Mouse (Mus musculus) G1E (cell line): ENCODE data around the gene Bad. TPM values are rescaled to one million over a fixed set of nuclear protein-coding genes. Genes with fewer than 3 reads are reported as not detected.
A peak's percentile ranks its signal among the peaks of the same experiment; 100 is the strongest.

ENCODE experiments used
- ATAC-seq: 2 replicates; pipeline ENCODE4 v1.8.0; 2016; ENCODE audit warnings: mild to moderate bottlenecking; ENCODE audit not compliant: insufficient number of reproducible peaks, poor library complexity, low FRiP score, severe bottlenecking; ENCODE audit errors: extremely low read depth
- DNase-seq: peaks from one replicate; pipeline ENCODE4 v3.0.0; 2012; ENCODE audit warnings: low spot score
- H3K27me3 ChIP-seq: 2 replicates; pipeline ENCODE4 v1.6.1; 2012; ENCODE audit warnings: mild to moderate bottlenecking, low read length, inconsistent platforms; ENCODE audit not compliant: insufficient read depth
- H3K36me3 ChIP-seq: replicated peaks from 2 replicates; pipeline ENCODE3; 2012; ENCODE audit warnings: mild to moderate bottlenecking, inconsistent platforms
- H3K4me1 ChIP-seq: 2 replicates; pipeline ENCODE4 v1.6.1; 2012; ENCODE audit warnings: low read depth, low read length, inconsistent platforms, mixed read lengths; ENCODE audit not compliant: insufficient read depth
- H3K4me3 ChIP-seq: 2 replicates; pipeline ENCODE4 v1.5.1; 2012; ENCODE audit warnings: low read depth, mild to moderate bottlenecking, inconsistent platforms, low read length, moderate library complexity, mixed read lengths
- H3K9me3 ChIP-seq: replicated peaks from 2 replicates; pipeline ENCODE4 v1.6.1; 2012; ENCODE audit warnings: inconsistent platforms
- CTCF ChIP-seq: IDR thresholded peaks from 2 replicates; pipeline ENCODE4 v1.5.1; 2012; ENCODE audit warnings: low read depth, low read length, inconsistent platforms, mixed read lengths
- GATA1 ChIP-seq: IDR thresholded peaks from 2 replicates; pipeline ENCODE4 v1.6.1; 2012; ENCODE audit warnings: borderline replicate concordance, low read length, inconsistent platforms, mixed read lengths
- GATA2 ChIP-seq: IDR thresholded peaks from 2 replicates; pipeline ENCODE4 v1.6.1; 2012; ENCODE audit warnings: low read depth, low read length, inconsistent platforms, borderline replicate concordance
- POLR2AphosphoS5 ChIP-seq: IDR thresholded peaks from 2 replicates; pipeline ENCODE4 v1.6.1; 2012; ENCODE audit warnings: low read depth, low read length, inconsistent platforms; ENCODE audit not compliant: insufficient replicate concordance
- TAL1 ChIP-seq: conservative IDR thresholded peaks from 2 replicates; pipeline ENCODE4 v1.6.1; 2012; ENCODE audit warnings: low read depth, low read length, inconsistent platforms, mixed read lengths
- polyA plus RNA-seq: library from polyadenylated mRNA; stranded (reverse); fragments of >175 nt; gene quantifications from 2 replicates; pipeline ENCODE4 v1.2.3, GENCODE M21; 2012
- total RNA-seq, 2 experiments: library from RNA; stranded (forward) in 1 of 2; stranded (reverse) in 1 of 2; fragments of 200-1000 nt in 1 of 2; fragments of >200 nt in 1 of 2; fragmentation: Nextera tagmentation in 1 of 2; gene quantifications; 2 replicates each; pipeline ENCODE4 v1.2.3; 2014 to 2017

Gene Bad
- total and polyA plus RNA-seq, 3 experiments = 12.6 to 51.9 (median 50.7) TPM

DNA sequence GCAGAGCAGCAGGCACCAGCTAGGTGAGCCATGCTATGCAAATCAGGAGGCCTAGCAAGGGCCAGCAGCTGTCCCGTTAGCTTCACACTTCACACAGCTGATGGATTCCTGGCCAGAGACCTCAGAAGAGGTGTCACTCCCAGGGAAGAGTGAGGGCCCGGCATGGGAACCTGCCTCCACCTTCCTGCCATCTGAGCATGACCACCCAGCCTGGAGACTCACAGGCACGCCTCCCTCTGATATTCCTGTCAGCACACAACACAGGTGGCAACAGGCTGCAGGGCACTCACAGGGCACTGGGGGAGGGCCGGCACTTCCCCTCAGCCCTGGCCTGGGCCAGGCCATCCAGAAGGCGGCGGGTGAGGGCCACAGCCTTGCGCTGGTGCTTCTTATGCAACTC, 13.8 kb downstream of the Bad start:
- no peak overlapping the region for H3K4me3 ChIP-seq
- no peaks in the 10 kb centered on the region; the same call in 1 of the 2 replicates for H3K27me3 ChIP-seq
- H3K36me3 ChIP-seq = peaks cover 77% of the 10 kb centered on the region
- ATAC-seq (no peak), DNase-seq (no peak)
- peaks cover 37% of the 10 kb centered on the region for H3K4me1 ChIP-seq
- no peaks in the 10 kb centered on the region for H3K9me3 ChIP-seq
- TF ChIP-seq POLR2AphosphoS5 (no peak), CTCF (no peak), TAL1 (no peak), GATA2 (no peak), GATA1 (no peak)

DNA sequence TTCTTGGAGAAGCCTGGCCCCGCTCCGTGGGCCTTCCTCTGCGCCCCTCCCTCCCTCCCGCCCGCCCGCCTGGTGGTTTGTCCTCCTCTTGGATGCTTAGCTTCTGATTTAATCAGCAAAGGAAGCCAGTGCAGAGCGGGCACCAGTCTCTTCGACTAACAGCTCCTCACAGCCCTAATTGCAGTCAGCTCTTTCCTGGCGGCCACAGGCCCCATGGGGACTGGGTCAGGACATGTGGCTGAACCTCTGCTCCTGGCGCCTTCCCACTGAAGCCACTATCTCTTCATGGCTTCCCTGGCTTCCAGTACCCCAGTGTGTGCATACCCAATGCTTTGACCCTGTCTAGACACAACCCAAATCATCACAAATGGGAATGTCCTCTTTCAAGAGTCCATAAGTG, 14.8 kb downstream of the Bad start:
- no peak overlapping the region for H3K4me3 ChIP-seq
- H3K9me3 ChIP-seq = no peaks in the 10 kb centered on the region
- TF ChIP-seq TAL1 (no peak), GATA1 (no peak), GATA2 (no peak), POLR2AphosphoS5 (no peak), CTCF (no peak)
- H3K36me3 ChIP-seq = peaks cover 81% of the 10 kb centered on the region
- DNase-seq (no peak), ATAC-seq (no peak)
- no peaks in the 10 kb centered on the region; the same call in 1 of the 2 replicates for H3K27me3 ChIP-seq
- peaks cover 27% of the 10 kb centered on the region for H3K4me1 ChIP-seq

DNA sequence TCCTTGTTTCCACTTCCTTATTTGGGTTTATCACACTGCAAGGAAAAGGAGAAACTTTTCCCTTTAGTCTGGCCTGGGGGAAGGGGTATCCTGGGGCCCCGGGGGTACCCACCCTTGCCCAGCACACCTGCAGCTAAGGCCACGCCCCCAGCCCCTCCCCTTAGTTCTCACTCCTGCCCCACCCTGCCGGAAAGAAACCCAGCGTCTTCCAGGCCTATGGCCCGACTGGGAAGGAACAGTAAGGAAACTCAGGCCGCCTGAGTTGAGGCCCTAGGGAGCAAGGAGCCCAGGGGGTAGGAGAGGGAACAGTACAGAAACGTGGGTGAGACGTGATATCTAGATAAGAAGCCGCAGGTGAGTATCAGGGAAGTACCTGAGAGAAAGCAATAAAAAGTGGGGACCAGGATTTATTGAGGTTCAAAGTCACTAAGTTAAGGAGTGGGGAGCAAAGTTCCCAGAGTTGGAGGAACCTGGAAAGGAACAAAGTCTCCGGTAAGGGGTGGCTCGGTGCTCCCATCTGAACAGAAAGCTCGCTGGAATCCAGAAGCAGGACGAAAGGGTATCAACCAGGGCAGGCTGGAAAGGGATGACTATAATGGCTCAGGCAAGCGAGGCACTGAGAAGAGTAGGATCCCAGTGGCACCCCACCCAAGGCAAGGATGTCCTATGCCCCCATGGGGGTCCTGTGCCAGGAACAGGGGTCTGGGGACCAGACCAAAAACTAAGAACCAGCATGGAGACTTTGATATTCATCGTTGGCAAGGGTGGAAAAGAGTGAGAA, 27.0 kb downstream of the Bad start:
- H3K36me3 ChIP-seq = peaks cover 37% of the 10 kb centered on the region
- H3K4me1 ChIP-seq = peaks cover 81% of the 10 kb centered on the region
- H3K27me3 ChIP-seq = no peaks in the 10 kb centered on the region
- TF ChIP-seq TAL1 (no peak), GATA2 (no peak), GATA1 (no peak), POLR2AphosphoS5 (no peak), CTCF (no peak)
- peak overlapping the region; percentile 80 for H3K4me3 ChIP-seq
- DNase-seq = no peak
- no peaks in the 10 kb centered on the region for H3K9me3 ChIP-seq
- no peak for ATAC-seq

DNA sequence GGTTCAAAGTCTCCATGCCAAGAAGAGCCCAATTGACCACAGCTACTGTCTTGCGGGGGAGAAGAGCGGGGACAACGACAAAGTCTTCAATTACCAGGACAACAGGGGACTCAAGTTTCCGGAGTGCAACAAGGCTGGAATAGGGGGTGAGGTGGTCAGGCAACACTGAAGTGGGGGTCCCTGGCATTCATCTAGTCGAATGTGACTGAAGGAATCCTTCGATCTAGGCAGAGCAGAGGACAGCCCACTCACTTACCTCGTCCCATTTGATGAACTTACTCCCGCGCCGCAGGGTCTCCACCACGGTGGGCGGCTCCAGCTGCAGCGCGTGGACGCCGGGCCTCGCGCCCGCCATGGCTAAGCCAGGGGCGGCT, 27.6 kb downstream of the Bad start:
- Histone ChIP-seq H3K9me3 (no peaks in the 10 kb centered on the region), H3K4me1 (peaks cover 85% of the 10 kb centered on the region), H3K4me3 (peak overlapping the region; percentile 80), H3K36me3 (peaks cover 31% of the 10 kb centered on the region), H3K27me3 (no peaks in the 10 kb centered on the region)
- DNase-seq = no peak
- no peak for ATAC-seq
- no peak for TF ChIP-seq GATA2
- no peak for TF ChIP-seq TAL1
- no peak for TF ChIP-seq GATA1
- TF ChIP-seq CTCF = no peak
- no peak for TF ChIP-seq POLR2AphosphoS5

DNA sequence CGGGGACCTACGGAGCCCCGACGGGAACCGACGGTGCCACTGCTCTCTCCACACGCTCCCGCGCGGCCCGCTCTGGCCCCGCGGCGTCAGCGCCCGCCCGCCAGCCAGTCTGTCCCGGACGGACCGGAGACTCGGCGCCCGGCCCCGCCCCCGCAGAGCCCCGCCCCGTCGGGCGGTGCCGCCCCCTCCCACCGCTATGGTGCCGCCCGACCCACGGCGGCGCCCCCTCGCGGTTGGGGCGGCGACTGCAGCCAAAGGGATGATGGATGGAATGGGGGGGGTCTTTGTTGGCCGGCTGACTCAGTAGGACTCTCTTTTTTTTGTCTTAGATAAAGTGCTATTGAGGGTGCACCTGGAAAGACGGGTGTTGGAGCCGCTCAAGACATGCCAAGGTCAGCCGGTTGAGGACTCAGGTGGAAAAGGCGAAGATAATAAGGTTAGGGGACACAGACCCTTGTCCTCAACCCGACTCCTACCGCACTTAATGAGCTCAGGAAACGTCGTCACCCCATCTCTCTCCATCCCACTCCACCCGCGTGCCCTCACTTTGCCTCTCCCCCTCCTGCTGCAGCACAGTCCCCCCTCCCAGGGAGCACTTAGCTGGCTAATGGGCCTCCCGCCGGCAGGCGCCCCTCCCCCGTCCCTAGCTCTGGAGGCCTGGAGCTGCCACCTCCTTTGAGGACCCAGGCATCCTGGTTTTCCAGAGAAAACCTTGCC, 28.2 kb downstream of the Bad start:
- no peak for ATAC-seq

DNA sequence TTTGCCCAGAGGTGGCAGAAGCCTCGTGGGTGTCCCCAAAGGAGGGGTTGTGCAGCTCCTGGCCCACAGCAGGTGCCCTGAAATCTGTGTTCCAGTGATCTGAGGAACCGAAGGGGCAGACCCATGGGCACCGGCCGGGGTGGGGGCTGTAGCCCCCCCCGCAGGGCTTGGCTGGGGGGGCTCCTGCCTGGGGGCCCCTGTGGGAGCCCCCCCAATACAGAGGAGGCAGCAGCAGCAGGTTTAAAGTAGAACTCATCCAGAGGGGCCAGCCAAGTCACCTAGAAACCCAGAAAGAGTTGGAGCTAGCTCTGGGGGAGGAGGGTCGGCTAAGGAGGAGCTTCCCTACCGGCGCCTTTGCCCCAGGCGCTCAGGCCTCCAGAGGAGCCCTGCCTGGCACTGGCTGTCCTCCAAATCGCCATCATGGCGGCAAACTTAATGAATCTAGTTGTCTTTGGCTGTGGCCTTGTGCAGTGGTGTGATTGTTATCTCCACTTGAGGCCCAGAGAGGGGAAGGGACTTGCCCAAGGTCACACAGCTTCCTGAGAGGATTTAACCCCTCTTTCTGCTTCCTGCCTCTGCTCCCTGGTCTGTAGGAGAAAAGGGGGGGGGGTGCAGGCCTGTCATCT, 28.9 kb downstream of the Bad start:
- peak; percentile 28 for DNase-seq
- Histone ChIP-seq H3K27me3 (no peaks in the 10 kb centered on the region), H3K9me3 (no peaks in the 10 kb centered on the region), H3K4me3 (peak overlapping the region; percentile 80; the same call in 1 of the 2 replicates), H3K4me1 (peaks cover 81% of the 10 kb centered on the region), H3K36me3 (peaks cover 18% of the 10 kb centered on the region)
- TF ChIP-seq TAL1 = no peak
- TF ChIP-seq GATA1 = no peak
- no peak for TF ChIP-seq CTCF
- no peak for TF ChIP-seq GATA2
- TF ChIP-seq POLR2AphosphoS5 = no peak
- ATAC-seq = no peak

More for the DNA sequence above, 28.2 kb downstream of the Bad start:
- Histone ChIP-seq H3K4me1 (peaks cover 84% of the 10 kb centered on the region), H3K4me3 (peak overlapping the region; percentile 80), H3K27me3 (no peaks in the 10 kb centered on the region), H3K9me3 (no peaks in the 10 kb centered on the region), H3K36me3 (peaks cover 25% of the 10 kb centered on the region)
- TF ChIP-seq CTCF (peak; percentile 31), POLR2AphosphoS5 (no peak), GATA1 (no peak), GATA2 (no peak), TAL1 (no peak)
- DNase-seq = peak; percentile 87
